Mouse (Mus musculus) urinary bladder, postnatal 14 days (tissue): ENCODE results near the gene Polm.
A peak's percentile ranks its signal among the peaks of the same experiment; 100 is the strongest.
"Not testable (repeated sequence)": the region's sequence is repeated elsewhere in the genome, so short reads cannot be mapped to it uniquely, and the experiment has no call there.

ENCODE experiments used
- DNase-seq: peaks from one replicate; pipeline ENCODE4 v3.0.0; 2021; ENCODE audit warnings: low spot score

Polm gene

DNA sequence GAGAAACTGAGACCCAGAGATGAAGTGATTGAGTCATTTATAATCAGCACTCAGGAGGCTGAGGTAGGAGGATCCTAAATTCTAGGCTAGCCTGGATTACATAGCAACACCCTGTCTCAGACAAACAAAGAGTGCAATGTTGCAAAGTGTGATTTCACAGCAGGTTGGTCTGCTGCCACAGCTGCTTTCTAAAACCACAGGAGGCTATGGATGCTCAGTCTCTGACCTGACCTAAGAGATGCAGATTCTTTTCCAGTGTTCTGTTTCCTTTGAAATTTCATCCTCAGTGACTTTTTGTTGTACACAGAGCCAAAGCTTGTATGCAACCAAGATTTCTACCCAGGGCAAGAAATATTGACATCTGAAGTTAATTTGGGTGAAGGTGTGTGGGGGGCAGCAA is 17.7 kb upstream of the Polm start:
- no peak for DNase-seq

DNA sequence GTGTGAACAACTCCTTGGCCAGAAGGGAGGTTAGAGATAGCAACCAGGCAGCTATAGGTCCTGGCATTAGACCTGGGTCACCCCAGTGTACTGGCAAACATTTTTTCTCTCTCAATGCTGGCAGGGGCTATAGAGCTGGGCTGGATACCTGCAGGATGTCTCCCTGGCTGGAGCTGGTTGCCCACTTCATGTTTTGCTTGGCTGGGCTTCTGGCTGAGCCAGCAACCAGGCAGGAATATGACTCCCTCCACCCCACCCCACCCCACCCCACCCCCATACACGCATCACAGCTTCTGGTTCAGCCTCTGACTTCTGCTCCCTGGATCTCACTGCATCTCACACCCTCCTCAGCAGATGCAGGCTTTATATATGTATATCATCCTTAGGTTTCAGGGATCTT is 14.5 kb upstream of the Polm start:
- no peak for DNase-seq

DNA sequence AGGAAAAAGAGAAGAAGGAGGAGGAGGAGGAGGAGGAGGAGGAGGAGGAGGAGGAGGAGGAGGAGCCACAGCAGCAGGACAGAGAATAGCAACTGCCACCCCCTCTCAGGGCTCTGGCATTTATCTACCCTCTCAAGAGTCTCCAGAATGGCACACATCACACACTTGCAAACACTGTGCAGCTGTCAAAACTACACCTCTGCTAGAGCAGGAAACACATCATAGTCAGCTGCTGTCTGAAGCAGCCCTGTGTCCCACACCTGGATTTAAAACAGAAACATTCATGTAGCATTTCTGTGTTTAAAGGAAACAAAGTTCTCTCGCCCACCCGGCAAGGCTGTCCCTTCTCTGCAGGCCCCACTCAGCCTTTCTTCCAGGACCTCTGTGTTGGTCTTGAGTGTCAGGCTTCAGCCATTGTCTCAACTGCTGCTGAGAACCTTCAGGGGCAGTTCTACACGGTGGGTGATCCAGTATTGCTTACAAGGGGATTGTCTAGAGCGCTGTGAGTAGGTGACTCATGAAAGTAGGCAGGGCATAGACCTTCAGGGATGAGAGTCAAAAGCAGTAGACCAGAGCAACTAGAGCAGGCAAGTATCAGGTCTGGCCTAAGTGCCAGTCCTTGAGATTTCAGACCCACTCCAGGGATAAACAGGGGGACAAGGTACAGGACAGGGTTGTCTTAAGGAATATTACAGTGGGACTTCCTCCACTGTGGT is 13.4 kb upstream of the Polm start:
- no peak for DNase-seq

DNA sequence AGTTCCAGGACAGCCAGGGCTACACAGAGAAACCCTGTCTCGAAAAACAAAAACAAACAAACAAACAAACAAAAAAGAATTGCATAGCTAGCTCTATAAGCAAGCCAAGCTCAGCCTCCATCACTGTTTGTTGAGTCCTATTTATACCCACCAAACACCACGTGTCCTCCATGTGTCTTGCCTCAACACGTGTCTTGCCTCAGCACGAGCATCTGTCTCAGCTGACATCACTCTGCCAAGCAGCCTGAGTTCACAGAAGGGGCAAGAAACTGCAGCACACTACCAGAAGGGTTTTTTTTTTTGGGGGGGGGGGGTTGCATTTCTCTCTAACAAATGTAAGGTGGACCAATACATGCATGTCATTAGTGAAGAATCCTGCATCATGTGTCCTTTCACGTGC is 12.6 kb upstream of the Polm start:
- DNase-seq, result no peak

DNA sequence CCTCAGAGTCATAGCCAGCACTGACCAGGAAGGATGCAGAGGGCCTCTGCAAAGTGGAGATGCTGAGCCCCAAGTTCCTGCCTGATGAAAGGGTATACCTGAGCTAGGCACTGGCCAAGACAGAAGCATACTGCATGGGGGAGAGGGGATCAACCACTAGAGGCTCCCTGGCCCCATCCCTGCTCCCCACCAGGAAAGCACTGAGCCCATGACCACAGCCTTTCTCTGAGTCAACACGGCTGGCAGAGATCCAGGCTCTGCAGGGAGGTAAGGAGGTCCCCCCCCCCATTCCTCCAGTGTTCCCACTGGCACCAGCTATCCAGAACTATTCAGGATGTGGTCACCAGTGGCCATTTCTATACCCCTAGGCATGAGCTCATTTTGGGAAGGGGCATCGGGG is 11.5 kb upstream of the Polm start:
- DNase-seq, result peak; percentile 37

DNA sequence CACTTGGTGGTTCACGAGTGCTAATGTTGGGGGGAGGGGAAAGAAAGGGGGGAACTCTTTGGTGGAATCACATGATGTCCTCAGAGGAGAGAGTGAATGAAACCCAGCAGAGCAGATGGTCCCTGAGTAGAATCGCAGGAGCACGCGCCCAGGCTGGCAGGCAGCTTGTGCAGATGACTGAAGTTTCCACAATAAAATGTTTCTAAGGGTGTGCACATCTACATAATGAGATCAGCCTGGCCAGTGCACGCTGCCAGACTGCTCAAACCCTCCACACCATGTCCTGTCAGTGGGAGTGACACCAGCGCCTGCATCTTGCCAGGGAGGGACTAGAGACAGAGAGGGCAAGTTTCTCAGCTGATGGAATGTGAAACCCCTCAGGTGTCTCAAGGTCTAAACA is 10.9 kb upstream of the Polm start:
- peak; percentile 35 for DNase-seq

DNA sequence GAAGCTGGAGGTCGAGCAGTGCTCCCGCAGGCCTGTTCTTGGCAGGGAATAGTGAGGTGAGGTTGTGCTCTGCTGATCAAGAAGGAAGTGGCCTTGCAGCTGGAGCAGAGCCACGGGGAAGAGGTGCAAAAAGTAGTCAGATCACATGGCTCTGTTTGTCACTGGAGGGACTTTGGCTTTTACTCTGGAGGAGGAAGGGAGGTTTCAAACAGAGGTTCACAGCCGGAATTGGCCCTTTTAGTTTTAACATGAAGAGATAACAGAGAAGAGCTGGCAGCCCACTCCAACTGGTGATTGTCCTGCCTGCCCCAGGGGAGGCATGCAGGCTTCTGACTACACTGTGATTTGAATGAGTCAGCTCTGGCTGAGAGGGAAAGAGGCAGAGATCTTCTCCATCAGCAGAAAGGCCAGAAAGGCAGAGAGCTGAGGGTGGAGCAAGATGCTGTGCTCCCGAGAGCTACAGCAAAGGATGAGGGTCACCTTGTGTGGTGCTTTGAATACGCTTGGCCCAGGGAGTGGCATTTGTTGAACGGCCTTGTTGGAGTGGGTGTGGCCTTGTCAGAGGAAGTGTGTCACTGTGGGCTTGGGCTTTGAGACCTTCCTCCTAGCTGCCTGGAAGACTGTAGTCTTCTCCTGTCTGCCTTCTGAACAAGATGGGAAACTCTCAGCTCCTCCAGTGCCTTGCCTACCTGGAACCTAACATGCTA is 9.0 kb upstream of the Polm start:
- peak; percentile 76 for DNase-seq

DNA sequence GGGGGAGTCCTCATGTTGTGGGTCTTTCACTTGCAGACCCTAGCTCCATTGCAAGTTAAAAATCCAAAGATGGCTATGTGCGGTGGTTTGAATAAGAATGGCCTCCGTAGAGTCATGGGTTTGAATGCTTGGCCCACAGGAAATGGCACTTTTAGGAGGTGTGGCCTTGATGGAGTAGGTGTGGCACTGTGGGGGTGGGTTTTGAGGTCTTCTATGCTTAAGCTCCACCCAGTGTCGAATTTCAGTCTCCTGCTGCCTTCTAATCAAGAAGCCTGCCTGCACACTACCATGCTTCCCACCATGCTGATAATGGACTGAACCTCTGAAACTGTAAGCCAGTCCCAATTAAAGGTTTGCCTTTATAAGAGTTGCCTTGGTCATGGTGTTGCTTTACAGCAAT is 5.3 kb upstream of the Polm start:
- no peak for DNase-seq

DNA sequence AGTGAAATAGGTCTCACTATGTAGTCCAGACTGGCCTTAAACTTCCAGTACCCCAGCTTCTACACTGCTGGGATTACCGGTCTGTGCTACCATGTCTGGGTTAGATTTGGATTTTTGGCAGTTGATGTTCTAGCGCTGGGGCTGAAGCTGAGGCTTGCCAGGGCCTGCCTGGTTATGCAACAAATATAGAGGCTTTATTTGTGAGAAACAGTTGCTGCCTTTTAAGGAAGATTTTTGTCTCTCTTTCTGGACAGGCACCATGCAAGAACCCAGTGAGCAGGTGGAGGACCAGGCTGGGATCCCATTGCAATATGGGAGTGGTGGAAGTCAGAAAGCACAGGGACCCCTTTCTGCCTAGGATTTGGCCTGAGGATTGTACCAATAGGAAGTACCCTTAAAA is 3.9 kb upstream of the Polm start:
- no peak for DNase-seq

DNA sequence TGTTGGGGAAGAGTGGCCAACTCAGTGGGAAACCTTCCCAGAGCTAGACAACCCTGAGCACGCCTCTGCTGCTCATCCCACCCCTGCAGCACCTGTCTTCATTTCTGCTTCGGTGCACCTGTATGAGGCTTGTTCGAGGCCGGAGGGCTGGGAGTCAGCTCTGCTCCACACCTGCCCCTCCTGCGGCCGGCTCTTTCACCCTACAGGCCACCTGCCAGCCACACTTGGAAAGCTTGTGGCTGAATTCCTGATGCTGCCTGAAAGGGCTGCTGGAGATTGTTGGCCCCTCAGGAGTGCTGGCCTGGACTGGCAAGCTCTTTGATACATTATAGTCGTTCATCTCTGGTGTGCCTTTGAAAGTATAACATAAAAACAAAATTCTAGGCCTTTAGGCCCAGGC is 2.5 kb upstream of the Polm start:
- no peak for DNase-seq

DNA sequence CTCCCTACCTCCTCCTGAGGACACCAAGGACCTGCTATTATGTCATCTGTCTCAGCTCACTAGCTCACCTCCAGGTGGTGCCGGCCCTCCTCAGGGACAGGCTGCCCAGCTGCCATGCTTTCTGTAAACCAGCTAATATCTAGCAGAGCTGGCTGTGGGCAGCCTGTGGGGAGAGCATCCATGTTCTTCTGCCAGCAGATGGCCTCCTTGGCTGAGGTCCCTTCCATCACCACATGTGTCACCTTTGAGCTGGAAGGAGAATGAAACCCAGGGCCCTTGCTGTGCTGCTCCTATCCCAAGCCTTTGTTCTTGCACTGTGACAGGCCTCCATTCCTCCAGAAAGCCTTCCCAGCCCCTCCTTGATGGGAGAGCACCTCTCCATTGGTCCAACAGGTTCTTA is 1.7 kb downstream of the Polm start:
- DNase-seq, result no peak

DNA sequence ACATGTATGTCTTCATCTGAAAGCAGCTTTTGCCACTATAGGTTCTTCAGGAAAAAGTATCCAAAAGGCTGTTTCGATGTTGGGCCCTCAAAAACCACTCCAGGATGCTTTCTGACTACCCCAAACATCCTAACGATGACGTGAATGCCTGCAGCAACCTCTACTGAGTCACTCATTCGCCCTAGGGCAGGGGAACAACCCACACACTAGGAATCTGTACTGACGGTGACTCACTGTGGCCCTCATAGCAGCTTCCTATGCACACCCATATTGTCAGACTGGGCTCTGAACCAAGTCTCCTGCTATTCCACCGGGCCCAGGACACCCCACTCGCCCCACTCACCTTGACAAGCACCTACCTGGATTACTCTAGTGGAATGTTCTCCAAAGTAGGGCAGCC is 2.8 kb downstream of the Polm start:
- DNase-seq, result no peak

DNA sequence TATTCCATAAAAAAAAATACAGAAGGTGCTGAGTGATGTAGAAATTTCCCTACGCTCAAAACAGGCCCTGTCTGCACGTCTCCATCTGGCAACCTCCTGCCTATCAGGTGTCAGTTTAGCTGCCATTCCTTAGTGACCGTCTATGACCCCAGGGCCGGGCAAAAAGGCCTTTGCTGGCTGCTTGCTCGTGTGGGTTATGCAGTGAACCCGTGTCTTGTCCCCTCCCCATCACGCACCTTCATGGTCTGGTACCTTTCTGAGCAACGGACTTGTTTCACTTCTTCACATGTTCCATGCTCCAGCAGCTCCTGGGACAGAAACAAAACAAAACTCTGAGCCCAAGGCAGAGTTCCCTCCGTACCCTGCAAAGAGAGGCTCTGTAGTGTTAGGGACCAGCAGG is 3.3 kb downstream of the Polm start:
- no peak for DNase-seq

DNA sequence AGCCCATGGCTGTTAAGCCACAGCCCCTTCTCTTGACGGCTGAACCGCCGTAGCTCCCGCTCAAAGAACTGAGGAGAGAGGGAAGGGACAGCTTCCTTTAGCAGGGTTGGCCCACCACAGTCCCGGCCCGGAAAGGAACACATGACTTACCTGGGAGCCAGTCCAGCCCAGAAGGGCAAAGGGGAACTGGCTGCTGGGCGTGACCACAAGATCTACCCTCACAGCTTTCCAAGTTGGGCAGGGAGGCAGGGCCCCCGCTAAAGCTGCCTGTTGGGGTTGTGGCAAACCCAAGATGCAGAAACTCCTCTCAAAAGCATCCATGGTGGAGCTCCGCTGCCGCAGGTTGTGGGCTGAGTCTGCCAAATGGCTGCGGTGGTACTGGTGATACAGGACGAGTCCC is 8.5 kb downstream of the Polm start:
- DNase-seq, result no peak

DNA sequence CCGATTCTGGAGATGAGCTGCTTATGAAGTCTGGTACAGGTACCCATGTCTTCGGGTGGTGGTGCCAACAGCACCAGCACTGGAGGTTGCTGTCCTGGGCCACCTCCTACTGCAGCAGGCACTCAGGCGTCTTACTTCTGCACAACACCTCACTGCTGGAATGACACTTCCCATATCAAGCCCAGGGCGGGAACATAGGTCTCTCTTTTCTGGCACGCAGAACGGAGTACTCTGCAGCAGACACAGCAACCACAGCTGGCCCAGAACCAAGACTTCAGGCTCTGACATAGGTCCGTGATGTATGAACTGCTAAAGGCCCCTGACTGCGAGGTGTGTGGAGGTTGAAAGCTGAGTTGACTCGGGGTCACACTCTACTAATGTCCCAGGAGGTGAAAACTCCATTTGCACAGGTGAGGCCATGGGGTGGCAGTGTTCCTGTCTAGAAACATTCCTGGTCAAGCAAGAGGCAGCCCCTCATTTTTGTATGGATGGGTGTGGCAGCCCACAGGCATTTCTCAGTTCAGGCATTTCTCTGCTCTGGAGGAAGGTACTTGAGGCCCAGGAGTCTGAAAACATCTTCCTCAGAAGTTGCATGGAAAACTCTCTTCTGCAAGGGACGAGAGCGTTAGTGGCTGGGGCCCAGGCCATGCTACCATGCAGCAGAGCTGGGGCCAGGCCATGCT is 9.2 kb downstream of the Polm start:
- DNase-seq, result no peak

DNA sequence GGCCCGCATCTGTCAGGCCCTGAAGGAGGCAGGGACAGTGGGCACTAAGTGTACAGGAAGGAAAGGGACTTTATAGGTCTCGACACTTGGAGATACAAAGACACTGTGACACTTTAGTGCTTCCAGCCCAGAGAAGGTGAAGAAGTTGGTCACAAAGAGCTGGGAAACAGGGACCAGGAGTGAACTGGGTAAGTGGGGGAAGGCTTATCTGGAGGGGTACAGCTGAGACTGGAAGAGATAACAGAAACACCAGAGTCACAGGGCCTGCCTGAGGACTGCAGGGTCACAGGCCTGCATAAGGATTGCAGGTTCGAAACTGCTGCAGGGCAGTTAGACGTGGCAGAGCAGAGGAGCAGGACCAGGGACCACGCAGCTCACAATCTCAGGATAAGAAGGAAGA is 9.9 kb downstream of the Polm start:
- no peak for DNase-seq

DNA sequence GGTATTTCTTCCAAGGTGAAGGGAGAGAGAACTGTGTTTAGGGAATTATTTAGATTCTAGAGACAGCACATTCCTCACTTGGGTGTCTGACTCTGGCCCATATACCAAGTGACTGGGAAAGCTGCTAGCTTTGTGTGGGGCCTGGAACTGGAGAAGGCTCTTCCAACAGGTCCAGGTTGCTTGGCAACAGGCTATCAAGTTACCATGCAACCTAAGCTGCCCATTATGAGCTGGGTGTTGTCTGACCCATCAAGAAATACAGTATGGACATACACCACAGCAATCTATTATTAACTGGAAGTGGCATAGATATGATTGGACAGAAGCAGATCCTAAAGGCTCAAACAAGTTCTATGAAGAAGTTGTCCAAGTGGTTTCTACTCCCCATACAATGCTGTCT is 12.4 kb downstream of the Polm start:
- no peak for DNase-seq

DNA sequence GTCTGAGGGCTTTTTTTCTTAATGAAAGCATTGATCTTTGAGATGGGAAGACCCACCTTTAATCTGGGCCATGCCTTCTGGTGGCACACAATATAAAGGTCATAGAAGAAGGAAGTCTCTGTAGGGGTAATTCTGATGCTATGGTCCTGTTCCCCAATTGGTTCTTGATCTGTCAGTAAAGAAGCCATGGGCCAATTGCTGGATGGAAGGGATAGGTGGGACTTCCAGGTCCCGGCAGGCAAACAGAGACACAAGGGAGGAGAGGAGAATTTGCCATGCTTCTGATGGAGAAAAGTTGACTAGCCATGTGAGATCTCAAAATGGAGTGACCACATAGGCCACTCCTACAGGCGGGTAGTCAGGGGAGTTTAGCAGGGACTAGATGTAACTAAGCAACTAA is 18.6 kb downstream of the Polm start:
- no peak for DNase-seq

DNA sequence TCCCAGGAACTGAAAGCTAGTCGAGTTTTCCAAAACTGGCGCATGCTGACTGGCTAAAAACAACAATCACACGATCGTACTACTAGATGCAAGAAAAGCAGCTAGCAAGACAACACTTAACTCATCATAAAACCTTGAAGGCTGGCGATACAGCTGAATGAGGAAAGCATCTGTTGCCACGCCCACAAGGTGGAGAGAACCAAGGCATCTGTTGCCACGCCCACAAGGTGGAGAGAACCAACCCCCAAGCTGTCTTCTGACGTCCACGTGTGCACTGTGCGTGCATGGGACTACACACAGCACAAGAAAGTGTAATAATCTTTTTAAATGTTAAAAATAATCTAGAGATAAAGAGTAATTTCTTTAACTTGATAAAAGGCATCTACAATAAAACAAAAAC is 24.4 kb downstream of the Polm start:
- no peak for DNase-seq

DNA sequence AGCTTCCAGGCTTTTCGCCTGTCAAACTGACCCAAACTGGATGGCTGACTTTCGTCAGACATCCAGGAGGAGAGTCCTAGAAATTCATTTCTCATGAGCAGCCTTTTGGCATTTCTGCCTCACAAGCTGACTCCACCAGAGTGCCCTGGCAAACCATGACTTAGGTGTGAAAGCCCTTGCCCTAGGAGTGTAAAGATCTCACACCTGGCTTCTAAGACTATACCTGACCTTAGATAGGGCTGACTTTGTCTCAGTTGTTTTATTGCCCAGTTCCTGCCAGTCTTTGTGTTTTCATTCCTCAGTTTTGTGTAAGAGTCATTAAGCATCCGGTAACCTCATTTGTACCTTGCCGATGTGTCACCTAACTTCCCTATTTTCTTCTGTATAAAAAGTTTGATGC is 28.3 kb downstream of the Polm start:
- not testable (repeated sequence) for DNase-seq

DNA sequence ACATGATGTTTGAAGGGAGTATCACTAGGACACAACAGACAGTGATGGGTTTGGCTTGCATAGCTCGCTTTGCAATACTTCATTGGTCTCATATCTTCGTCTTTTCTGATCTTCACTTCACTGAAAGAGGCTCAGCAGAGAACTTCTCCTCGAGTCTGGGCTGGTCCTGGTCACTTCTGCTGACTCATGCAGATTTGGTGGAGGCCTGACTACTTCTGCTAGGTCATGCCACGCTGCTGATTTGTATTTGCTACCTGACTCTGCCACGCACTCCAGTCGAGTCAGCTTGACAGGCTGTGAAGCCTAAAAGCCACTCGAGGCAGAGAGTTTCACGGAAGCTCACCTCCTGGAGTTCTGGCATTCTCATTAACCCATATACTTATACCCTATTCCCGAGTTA is 29.9 kb downstream of the Polm start:
- no peak for DNase-seq

DNA sequence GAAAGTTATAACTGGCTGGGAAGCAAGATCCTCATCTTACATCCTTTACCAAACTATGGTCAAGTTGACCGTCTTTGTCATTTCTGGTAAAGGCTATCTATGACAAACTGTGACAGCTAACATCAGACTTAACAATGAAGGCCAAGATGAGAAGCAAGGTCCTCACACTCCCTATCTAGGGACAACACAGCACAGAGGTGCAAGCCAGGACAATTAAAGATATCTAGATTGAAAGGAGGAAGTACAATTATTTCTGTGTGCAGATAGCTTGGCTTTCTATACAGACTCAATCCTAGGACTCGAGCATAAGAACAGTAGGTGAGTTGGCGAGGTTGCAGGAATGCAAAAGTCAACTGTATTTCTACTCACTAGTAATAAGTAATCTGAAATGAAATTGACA is 32.1 kb downstream of the Polm start:
- DNase-seq, result no peak

DNA sequence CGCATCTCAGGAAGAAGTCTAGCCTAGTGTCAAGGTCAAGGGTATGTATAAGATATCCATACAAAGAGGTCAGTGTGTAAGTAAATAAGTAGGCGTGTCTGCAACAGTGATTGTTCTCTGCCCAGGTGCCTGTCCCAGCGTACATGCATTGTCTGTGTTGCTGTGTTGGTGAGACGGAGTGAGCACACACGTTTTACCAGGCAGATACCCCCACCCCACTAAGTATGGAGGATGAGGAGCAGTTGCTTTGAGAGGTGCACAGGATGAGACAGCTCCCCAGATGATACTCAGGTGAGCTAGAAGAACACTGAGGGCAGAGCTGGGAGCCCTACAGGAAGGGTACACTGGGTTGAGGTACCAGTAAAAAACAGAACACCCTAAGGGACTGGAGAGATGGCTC is 33.6 kb downstream of the Polm start:
- DNase-seq, result no peak

DNA sequence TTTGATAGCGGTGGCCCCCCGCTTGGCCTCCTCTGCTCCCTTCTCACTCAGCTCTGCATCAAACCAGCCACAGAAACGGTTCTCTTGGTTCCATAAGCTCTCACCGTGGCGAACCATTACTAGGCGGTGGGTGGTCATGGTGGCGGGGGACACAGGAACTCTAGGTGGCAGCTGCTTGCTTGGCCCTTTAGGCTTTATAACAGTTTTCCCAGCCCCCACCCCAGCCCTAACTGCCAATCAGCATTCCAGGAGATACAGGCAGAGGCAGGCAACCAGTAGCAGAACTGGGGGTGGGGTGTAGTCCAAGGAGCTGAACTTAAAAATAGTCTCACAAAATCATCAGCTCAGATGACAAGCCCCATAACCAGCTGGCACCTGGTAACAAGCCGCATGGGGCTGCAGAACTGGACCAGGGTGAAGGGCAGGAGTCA is 34.2 kb downstream of the Polm start, which contains the start of gene Pgam2:
TSS of gene Pgam2 (minus strand) at position 183 of the 431 bp plus-strand sequence.
- DNase-seq, result no peak
